Mouse (Mus musculus) gastrocnemius, adult 2 months (tissue): ENCODE measurements at regions not wholly inside any gene's neighbourhood (a gene's known extent, or its start where the extent isn't known, plus 50 kb on each side); places are given as distances from the start of the nearest gene placed in this dataset.
"Not testable (repeated sequence)": the region's sequence is repeated elsewhere in the genome, so short reads cannot be mapped to it uniquely, and the experiment has no call there.

Source experiments
- DNase-seq: peaks from one replicate; pipeline ENCODE4 v3.0.0; 2022
- H3K27ac ChIP-seq: fragments of 200-600 bp; 2 replicates; pipeline ENCODE4 v1.8.1; 2022; ENCODE audit warnings: mild to moderate bottlenecking
- H3K4me3 ChIP-seq: fragments of 200-600 bp; 2 replicates; pipeline ENCODE4 v1.8.1; 2022; ENCODE audit warnings: mild to moderate bottlenecking, moderate library complexity
- CTCF ChIP-seq: fragments of 200-600 bp; IDR thresholded peaks from 2 replicates; pipeline ENCODE4 v1.8.1; 2022; ENCODE audit warnings: antibody characterized with exemption, mild to moderate bottlenecking, moderate library complexity
- intact Hi-C: fragments of 180-260 bp; cut with DNase I; formaldehyde crosslinking; loops from one replicate; pipeline ENCODE4 v1.15.1; 2025

DNA sequence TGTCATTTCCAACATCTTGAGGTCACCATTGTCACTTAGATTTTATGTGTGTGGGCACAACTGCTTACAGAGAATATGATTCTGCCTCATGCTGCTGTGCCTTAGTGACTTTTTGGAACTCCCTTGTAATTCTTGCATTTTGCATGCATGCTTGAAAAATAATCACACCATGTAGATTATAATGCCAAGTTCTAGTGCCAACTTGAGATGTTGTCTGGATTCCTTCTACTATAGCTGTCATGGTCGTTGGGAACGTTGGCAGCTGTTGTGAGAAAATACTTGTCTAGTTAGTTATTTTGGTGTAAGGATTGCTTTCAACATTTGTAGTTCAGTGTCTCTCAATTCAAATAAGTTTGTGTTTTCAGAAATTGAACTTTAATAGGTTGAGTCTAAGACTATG lies 365.6 kb upstream of the Nectin3 start:
- no peak overlapping the region for H3K4me3 ChIP-seq
- no peak for DNase-seq
- no peak for TF ChIP-seq CTCF
- H3K27ac ChIP-seq = no peak overlapping the region
- intact Hi-C loops = no loop called here

DNA sequence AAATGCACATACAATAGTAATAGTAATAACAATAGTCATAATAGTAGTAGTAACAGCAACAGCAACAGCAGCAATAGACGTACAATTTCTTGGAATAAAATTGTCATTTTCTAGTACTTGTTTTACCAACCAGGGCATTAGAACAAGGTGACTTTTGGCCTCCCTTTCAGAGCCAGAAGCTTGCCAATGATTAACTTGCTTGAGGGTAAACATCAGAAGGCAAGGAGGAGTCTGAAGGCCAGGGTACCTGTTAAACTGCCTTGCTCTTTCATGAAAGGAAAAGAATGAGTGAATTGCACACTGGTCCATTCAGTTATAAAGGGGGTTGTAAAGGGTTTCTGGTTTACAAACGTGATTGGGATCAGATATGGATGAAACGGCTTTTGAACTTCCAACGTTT lies 351.2 kb upstream of the Nectin3 start:
- intact Hi-C loops = no loop called here
- no peak for DNase-seq
- H3K4me3 ChIP-seq = no peak overlapping the region
- no peak for TF ChIP-seq CTCF
- no peak overlapping the region for H3K27ac ChIP-seq

DNA sequence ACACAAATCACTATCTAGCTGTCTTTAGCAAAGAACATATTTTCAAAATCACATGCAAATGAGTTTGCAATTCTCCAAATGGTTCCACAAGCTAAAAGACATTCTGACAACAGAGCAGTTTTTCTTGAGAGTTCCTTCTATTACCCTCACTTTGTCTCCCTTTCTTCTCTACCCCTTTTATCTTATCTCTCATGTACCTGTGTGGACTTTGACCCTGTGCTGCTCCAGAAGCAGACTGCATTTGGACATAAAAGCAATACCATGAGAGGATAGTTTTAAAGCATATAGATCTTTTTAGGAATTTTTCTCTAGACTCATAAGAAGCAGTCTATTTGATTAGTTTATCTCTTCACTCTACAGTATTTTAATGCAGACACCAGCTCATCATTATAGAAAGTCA lies 350.4 kb upstream of the Nectin3 start:
- Histone ChIP-seq H3K4me3 (no peak overlapping the region), H3K27ac (no peak overlapping the region)
- TF ChIP-seq CTCF = no peak
- DNase-seq = no peak
- intact Hi-C loops = no loop called here

DNA sequence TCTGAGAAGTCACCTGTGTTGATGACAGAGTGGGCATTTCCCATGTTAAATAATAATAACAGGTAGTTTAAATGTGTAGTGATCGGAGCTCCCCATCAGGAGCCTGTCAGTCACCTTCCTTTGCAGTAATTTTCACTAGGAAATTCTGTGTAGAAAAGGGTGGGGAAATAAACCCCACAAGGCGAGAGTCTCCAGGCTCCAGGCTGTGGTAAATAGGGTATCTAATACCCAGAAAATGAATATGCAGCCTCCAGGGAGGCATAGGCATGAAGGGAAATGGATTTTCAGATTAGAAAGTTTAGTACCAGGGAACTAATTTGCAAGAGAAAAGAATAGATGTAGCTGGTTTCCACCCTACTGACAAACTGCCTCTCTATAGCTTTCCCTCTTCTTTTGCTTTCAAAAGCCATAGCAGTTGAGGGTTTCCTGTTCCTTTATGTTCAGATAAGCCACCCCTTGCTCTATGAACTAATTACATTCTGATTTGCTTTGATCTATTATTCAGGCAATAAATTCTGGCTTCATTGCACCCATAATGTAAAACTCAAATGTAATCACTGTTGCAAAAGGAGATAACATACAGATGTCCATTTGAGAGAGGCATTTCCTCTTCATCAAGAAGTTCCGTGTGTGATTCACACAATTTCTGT lies 349.5 kb upstream of the Nectin3 start:
- DNase-seq = no peak
- Histone ChIP-seq H3K27ac (no peak overlapping the region), H3K4me3 (no peak overlapping the region)
- no peak for TF ChIP-seq CTCF
- intact Hi-C loops = no loop called here

DNA sequence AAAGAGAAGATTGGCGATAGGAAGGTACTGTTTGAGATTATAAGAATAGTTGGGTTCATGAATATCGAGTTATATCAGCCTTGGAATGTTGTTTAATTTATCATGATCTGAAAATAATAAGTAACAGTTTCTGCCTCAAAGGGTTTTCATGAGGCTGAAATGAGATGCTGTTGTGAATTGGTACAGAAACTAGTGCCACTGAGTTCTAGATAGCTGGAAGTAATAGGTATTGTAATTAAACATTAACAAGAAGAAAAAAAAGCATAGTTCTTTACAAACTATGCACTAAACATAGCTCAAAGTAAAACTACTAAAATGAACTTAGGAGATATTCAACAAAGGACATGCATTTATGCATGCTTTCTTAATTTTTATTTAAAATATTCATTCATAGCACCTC lies 342.9 kb upstream of the Nectin3 start:
- no peak for DNase-seq
- intact Hi-C loops = no loop called here
- Histone ChIP-seq H3K4me3 (no peak overlapping the region), H3K27ac (no peak overlapping the region)
- TF ChIP-seq CTCF = no peak

DNA sequence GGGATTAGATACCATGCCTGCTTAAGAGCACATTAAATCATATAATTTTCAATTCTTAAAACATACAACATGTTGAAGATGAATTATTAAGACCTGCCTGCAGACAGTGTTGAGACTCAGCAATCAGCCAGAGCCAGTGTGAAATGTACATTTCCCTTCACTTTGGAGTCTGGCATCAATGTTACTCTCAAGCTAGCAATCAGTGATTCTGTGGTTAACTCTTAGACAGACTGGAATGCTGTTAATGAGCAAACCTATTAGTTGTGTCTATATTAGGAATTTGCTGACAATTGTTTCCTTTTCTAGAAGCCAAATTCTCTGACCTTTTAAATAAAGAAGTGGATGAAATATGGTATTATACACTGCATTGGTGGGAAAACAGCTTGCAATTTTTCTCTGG lies 342.4 kb upstream of the Nectin3 start:
- intact Hi-C loops = no loop called here
- Histone ChIP-seq H3K27ac (no peak overlapping the region), H3K4me3 (no peak overlapping the region)
- DNase-seq = no peak
- TF ChIP-seq CTCF = no peak

DNA sequence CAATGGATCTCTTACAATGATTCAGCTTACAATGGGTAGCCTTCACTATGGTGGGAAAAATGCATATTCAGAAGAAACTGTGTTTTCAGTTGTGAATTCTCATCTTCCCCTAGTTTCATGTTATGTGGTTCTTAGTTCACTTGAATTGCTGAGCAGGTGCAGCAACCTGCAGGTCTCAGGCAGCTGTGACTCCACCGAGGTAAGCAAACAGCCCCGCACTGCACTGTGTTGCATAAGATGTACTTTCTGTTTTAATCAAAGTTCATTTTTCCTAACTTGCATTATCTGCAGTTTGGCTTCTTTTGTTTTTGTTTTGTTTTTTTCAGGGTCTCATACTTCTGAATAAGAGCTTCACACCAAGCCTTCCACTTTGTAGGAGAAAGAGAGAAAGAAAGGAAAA lies 326.8 kb upstream of the Nectin3 start:
- intact Hi-C loops = no loop called here
- no peak for DNase-seq
- H3K4me3 ChIP-seq = no peak overlapping the region
- no peak for TF ChIP-seq CTCF
- H3K27ac ChIP-seq = no peak overlapping the region

DNA sequence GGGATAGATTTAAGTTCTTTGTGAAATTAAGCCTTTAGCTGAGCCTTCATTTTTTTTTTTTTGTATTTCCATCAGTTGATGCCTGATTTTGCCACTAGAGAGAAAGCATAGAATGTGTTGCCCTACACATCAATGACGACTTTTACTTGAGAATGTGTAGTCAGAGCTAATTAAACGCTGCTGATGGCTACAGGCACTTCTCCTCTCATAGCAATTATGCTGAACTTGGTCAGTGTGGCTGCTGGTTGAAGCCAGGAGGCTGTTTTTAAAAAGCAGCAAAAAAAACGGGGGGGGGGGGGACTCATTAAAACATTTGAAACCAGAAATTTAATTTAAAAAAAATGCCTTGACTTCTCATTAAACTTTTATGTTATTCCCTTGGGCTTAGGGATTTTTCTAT lies 324.4 kb upstream of the Nectin3 start:
- no peak for TF ChIP-seq CTCF
- H3K4me3 ChIP-seq = no peak overlapping the region
- H3K27ac ChIP-seq = no peak overlapping the region
- intact Hi-C loops = no loop called here
- DNase-seq = no peak

DNA sequence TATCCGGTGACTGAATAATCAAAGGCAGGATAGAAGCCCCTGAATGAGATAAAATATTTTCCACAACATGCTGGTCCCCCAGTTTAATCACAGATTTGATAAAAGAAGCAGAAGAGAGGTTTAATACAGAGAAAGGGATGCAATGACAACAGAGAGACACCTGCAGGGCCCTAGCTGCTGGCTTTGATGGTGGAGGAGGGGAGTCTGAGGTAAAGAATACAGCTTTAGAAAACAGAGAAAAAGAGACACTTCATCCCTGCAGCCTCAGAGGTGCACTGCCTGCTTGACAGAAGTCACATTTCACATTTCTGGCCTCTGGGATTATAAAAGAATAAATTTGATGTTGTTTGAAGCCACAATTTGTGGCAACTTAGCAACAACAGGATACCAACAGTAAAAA lies 319.9 kb upstream of the Nectin3 start:
- no peak overlapping the region for H3K4me3 ChIP-seq
- no peak for DNase-seq
- intact Hi-C loops = no loop called here
- no peak overlapping the region for H3K27ac ChIP-seq
- no peak for TF ChIP-seq CTCF

DNA sequence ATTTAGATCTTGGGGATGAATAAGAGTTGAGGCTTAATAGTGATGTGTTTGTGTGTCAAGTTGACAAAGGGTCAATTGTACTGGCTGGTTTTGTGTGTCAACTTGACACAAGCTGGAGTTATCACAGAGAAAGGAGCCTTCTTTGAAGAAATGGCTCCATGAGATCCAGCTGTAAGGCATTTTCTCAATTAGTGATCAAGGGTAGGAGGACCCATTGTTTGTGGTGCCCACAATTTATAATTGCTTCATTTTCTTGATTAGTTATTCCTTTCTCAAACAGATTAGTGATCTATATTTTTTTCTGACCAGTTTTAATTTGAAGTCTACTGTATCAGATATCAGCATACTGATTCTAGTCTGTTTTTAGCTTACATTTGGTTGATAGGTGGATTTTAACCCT lies 313.5 kb upstream of the Nectin3 start:
- H3K27ac ChIP-seq, intact Hi-C loops, H3K4me3 ChIP-seq, DNase-seq: not testable (repeated sequence)

DNA sequence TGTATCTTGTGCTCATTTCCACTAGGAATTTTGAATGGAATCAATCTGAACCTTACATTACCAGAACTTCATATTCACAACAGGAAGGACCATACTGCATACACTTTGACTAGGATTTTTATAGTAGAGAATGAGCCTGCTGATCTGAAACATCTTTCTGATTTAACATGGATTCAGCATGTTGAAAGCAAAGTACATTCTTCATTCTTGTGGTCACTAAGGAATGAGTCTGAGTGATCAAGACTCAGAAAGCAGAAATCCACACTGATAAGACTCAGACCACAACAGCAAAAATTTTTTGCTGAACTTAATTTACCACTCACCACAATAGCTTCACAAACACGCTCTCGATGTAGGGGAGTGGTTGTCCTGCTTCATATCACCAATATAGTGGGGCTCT lies 309.2 kb upstream of the Nectin3 start:
- TF ChIP-seq CTCF = no peak
- H3K4me3 ChIP-seq = no peak overlapping the region
- no peak for DNase-seq
- intact Hi-C loops = no loop called here
- no peak overlapping the region for H3K27ac ChIP-seq

DNA sequence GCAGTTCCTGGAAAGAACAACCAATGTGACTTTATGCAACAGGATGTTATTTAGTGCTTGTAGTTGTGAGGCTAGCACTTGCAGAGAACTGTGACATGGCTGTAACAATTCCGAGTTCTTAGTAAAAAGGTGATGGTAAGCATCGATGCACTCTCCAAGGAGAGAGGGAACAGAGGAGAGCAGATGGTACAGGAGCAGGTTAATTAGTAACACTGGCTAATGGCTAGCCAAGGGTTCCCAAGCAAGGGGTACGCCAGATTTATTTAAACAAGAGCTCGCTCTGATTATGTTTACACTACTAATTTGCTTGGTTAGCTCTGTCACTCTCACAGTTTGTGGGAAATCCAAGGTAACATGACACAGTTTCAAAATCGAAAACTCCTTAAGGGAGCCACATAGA lies 278.0 kb upstream of the Nectin3 start:
- intact Hi-C loops = no loop called here
- H3K4me3 ChIP-seq = no peak overlapping the region
- DNase-seq = no peak
- no peak overlapping the region for H3K27ac ChIP-seq
- no peak for TF ChIP-seq CTCF

DNA sequence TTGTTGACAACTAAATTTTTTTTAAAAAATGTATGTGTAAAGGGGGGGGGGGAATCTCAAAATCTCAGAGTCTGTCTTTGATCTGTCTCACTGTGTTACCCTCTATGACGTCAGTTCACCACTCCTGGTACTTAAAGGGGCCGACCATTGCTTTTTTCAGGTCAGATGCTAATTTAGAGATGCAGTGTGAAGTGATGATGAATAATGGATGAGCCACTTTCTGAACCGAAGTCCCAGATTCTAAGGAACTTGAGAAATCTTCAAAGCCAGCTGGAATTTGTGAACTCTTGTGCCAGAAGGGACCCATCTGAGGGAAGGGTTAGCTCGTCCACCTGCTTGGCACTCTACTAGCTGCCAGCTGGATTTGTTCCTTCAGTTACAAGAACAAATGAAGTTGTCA lies 271.1 kb upstream of the Nectin3 start:
- no peak for TF ChIP-seq CTCF

DNA sequence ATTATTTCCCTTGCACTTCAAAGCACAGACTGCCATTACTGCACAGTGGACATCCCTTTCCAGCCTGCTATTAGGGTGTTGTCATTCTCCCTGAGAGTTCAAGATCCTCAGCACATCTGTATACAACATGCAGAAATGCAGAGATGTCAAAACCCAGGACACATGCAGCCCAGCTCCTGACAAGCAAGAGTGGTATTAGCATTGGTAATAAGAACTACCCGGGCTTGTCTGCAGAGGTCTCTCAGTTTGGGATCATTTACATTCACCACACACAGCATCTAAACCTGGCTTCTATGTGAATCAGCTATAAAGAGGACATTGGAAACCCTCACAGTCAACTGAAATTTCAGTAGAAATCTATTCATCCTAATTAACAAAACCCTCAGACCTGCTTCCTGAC lies 270.1 kb upstream of the Nectin3 start:
- H3K4me3 ChIP-seq = no peak overlapping the region
- TF ChIP-seq CTCF = no peak
- intact Hi-C loops = no loop called here
- no peak for DNase-seq
- H3K27ac ChIP-seq = no peak overlapping the region

More for the DNA sequence above, 271.1 kb upstream of the Nectin3 start:
- no peak for DNase-seq
- H3K4me3 ChIP-seq = no peak overlapping the region
- intact Hi-C loops = no loop called here
- H3K27ac ChIP-seq = no peak overlapping the region

DNA sequence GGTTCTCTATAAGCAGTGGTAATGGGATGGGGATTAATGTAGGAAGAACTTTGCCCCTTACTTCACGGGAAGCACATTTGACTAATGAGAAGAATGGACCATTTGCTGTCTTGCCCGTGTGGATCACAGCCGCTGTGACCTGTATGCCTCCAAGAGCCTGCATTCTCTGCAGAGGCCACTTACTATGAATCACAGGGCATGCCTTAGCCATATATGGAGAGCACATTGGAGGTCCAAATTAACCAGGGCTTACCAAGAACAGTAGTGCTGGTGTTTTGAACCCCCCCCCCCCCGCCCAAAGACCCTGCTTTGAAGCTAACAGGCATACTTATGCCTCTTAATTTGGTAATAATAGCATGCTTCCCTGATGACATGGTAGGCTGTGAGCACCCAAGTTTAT lies 236.8 kb upstream of the Nectin3 start:
- no peak for DNase-seq
- TF ChIP-seq CTCF = no peak
- H3K27ac ChIP-seq = no peak overlapping the region
- intact Hi-C loops = no loop called here
- no peak overlapping the region for H3K4me3 ChIP-seq
